Mouse (Mus musculus): ENCODE results near the gene Wdr20rt. TPM values are rescaled to one million over a fixed set of nuclear protein-coding genes. Genes with fewer than 3 reads are reported as not detected.

Wdr20rt gene
- polyA plus RNA-seq (2012; rRNA removed) = not detected in 2 replicates

GRCm38 (mm10) chr12:65225467-65225945 is at the start of gene Wdr20rt:
Gene Wdr20rt, plus strand, starts transcription at chr12:65225517.

Other genes with a start within 250 kb of the Wdr20rt start
- 9.1 and 9.8 TPM in 2 replicates for gene Prpf39, start 189.2 kb upstream of the Wdr20rt start, polyA plus RNA-seq (2012; rRNA removed)
- 15.5 and 18.8 TPM in 2 replicates for gene Fkbp3, start 151.5 kb upstream of the Wdr20rt start, polyA plus RNA-seq (2012; rRNA removed)
- 3.1 and 8.4 TPM in 2 replicates for gene Fancm, start 149.9 kb upstream of the Wdr20rt start, polyA plus RNA-seq (2012; rRNA removed)
- gene Mis18bp1, start 52.9 kb upstream of the Wdr20rt start, polyA plus RNA-seq (2012; rRNA removed) = 0.14 and 0.30 TPM in 2 replicates

Data from ovary, adult 2 months (tissue).